Mouse (Mus musculus): ENCODE results near the gene Hif3a.

GRCm38 (mm10) chr7:17091280-17091679 lies 29.1 kb upstream of the Hif3a start:
- TF ChIP-seq GATA1 (IDR thresholded peaks at IDR 0.05; ENCODE audit: borderline replicate concordance, low read length) (no peak), FLI1 (IDR thresholded peaks at IDR 0.05; ENCODE audit: low read length) (no peak)
